Mouse (Mus musculus) small intestine, adult 2 months (tissue): ENCODE measurements around the gene Thrap3. TPM values are rescaled to one million over a fixed set of nuclear protein-coding genes. Genes with fewer than 3 reads are reported as not detected.

ENCODE experiments used
- H3K27ac ChIP-seq: fragments of 200-500 bp; 2 replicates; pipeline ENCODE4 v1.5.1; 2012; ENCODE audit warnings: low read depth, low read length, control low read depth, inconsistent platforms; ENCODE audit not compliant: insufficient read depth
- H3K27me3 ChIP-seq: fragments of 200-500 bp; 2 replicates; pipeline ENCODE4 v1.6.1; 2012; ENCODE audit warnings: mild to moderate bottlenecking, moderate library complexity, low read length, inconsistent platforms; ENCODE audit not compliant: control insufficient read depth, insufficient read depth
- H3K36me3 ChIP-seq: fragments of 200-500 bp; 2 replicates; pipeline ENCODE4 v1.6.1; 2012; ENCODE audit warnings: mild to moderate bottlenecking, low read length, control low read depth, inconsistent platforms; ENCODE audit not compliant: control insufficient read depth, insufficient read depth
- H3K4me1 ChIP-seq: fragments of 200-500 bp; 2 replicates; pipeline ENCODE4 v1.6.1; 2012; ENCODE audit warnings: low read length, inconsistent platforms, mixed read lengths; ENCODE audit not compliant: control insufficient read depth, insufficient read depth, insufficient read length
- H3K4me3 ChIP-seq: fragments of 200-500 bp; 2 replicates; pipeline ENCODE4 v1.5.1; 2012; ENCODE audit warnings: low read depth, mild to moderate bottlenecking, control low read depth, inconsistent platforms, low read length, moderate library complexity
- CTCF ChIP-seq: fragments of 200-500 bp; IDR thresholded peaks from 2 replicates; pipeline ENCODE4 v1.5.1; 2012; ENCODE audit warnings: low read depth, mild to moderate bottlenecking, control low read depth, inconsistent platforms, low read length, moderate library complexity, mixed read lengths; ENCODE audit not compliant: insufficient replicate concordance, insufficient read length; ENCODE audit errors: extremely low read depth
- POLR2A ChIP-seq: fragments of 200-500 bp; IDR thresholded peaks from 2 replicates; pipeline ENCODE4 v1.6.1; 2012; ENCODE audit warnings: low read depth, mild to moderate bottlenecking, control low read depth, inconsistent platforms, low read length, moderate library complexity
- WGBS: fragments of 180-500 bp; shearing (Covaris S2); methylation state at CpG from one replicate; pipeline ENCODE4 v1.1.7; 2018; 5-methylcytosine and 5-hydroxymethylcytosine counted together
- polyA plus RNA-seq: library from polyadenylated mRNA; depleted of rRNA; stranded (reverse); fragments of >200 nt; gene quantifications from 2 replicates; pipeline ENCODE4 v1.2.3, GENCODE M21; 2012

The Thrap3 gene
- polyA plus RNA-seq, 1 experiment, result 22.1 TPM

GRCm38 (mm10) chr4:126145396-126145795 is 57.2 kb downstream of the Thrap3 start:
- Histone ChIP-seq H3K27me3 (0 out of 2 replicates have a peak, but pooled peaks cover 3% of the 10 kb centered on the region), H3K27ac (no peak overlapping the region), H3K4me1 (peaks cover 7% of the 10 kb centered on the region; the same call in 1 of the 2 replicates), H3K4me3 (no peak overlapping the region), H3K36me3 (peaks cover 4% of the 10 kb centered on the region)
- TF ChIP-seq CTCF (no peak), POLR2A (no peak)
- 32% methylated on average over 4 of the region's 4 CpGs for WGBS

DNA sequence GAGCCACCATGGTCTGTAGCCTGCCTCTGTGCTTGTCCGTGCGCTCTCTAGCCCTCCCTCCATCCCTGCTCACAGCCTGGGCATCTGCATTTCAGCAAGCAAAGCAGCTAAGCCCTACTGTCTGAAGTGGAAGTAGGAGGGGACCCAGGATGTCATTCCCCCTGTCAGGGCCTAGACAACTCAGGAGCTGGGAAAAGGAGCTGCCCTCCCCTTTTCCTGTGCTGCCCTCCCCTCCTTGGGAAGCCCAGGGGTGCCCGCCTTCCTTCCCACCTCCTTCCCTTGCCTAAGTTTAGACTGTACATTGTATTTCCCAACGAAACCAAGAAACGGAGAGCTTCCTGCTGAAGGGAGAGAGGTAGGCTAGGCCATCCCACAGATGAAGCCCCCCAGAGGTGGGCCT is 61.5 kb downstream of the Thrap3 start:
- no peak overlapping the region for H3K4me3 ChIP-seq
- TF ChIP-seq POLR2A, result no peak
- TF ChIP-seq CTCF, result no peak
- H3K27ac ChIP-seq, result no peak overlapping the region
- no peaks in the 10 kb centered on the region for H3K4me1 ChIP-seq
- WGBS, result 83% methylated on average over 5 of the region's 5 CpGs
- peaks cover 44% of the 10 kb centered on the region for H3K36me3 ChIP-seq
- no peaks in the 10 kb centered on the region for H3K27me3 ChIP-seq

GRCm38 (mm10) chr4:126137773-126138172 is 64.8 kb downstream of the Thrap3 start:
- no peaks in the 10 kb centered on the region; the same call in 1 of the 2 replicates for H3K4me1 ChIP-seq
- no peak overlapping the region for H3K27ac ChIP-seq
- 87% methylated on average over 4 of the region's 4 CpGs for WGBS
- TF ChIP-seq CTCF (no peak), POLR2A (no peak)
- H3K4me3 ChIP-seq, result no peak overlapping the region
- H3K36me3 ChIP-seq, result peaks cover 58% of the 10 kb centered on the region
- H3K27me3 ChIP-seq, result no peaks in the 10 kb centered on the region

GRCm38 (mm10) chr4:126134639-126135038 is 67.9 kb downstream of the Thrap3 start:
- WGBS, result 90% methylated on average over 4 of the region's 4 CpGs
- Histone ChIP-seq H3K4me3 (no peak overlapping the region), H3K4me1 (peaks cover 10% of the 10 kb centered on the region; the same call in 1 of the 2 replicates), H3K36me3 (peaks cover 69% of the 10 kb centered on the region), H3K27me3 (no peaks in the 10 kb centered on the region), H3K27ac (no peak overlapping the region; the same call in 1 of the 2 replicates)
- TF ChIP-seq POLR2A (no peak), CTCF (no peak)

- H3K27ac ChIP-seq, result no peak overlapping the region
- no peak for TF ChIP-seq CTCF
- TF ChIP-seq POLR2A, result no peak
- no peak overlapping the region for H3K4me3 ChIP-seq
- H3K27me3 ChIP-seq, result no peaks in the 10 kb centered on the region
- 96% methylated on average over 4 of the region's 4 CpGs for WGBS
- peaks cover 10% of the 10 kb centered on the region; the same call in 1 of the 2 replicates for H3K4me1 ChIP-seq
- H3K36me3 ChIP-seq, result peaks cover 69% of the 10 kb centered on the region
These were observed 68.3 kb downstream of the Thrap3 start for GRCm38 (mm10) chr4:126134236-126134635.

GRCm38 (mm10) chr4:126132636-126133264 is 69.8 kb downstream of the Thrap3 start:
- peak overlapping the region; percentile 92 for H3K27ac ChIP-seq
- no peak for TF ChIP-seq CTCF
- no peak for TF ChIP-seq POLR2A
- peaks cover 10% of the 10 kb centered on the region; the same call in 1 of the 2 replicates for H3K4me1 ChIP-seq
- 79% methylated on average over 6 of the region's 6 CpGs for WGBS
- peaks cover 68% of the 10 kb centered on the region for H3K36me3 ChIP-seq
- H3K27me3 ChIP-seq, result no peaks in the 10 kb centered on the region
- no peak overlapping the region for H3K4me3 ChIP-seq

DNA sequence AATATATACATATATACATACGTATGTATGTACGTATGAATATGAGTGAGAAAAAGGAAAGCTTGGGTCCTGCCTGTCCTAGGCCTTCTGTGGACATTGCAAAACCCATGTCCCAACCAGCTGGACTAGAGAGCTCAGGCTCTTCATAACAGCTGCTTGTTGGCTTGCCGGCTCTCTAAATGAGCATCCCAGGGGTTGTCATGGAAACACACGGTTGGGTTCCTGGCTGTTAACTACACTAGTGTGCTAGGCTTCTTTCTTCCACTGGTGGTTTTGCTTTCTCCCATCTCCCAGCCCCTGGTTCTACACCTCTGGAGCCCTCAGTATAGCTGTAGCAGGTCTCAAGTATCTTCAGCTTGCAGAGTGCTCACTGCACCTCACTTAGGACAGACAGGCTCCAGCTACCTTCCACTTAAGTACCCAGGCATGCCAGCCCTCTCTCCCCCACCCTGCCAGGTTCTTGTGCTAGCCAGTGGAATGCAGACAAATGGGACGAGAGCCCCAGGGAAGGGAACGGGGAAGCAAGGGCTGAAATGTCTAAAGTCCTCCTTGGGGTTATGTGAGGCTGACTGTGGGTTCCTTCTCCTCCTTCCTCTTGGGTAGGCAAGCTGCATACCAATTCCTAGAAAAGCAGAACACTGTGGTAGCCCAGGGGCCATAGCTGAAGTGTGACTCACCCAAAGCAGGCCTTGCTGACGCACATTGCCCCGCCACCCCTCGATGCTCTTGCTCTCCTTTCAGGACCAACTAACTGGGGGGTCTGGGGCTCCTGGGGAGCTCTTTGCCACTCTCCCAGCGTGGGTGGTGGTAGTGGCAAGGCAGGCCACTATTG is 71.1 kb downstream of the Thrap3 start:
- TF ChIP-seq POLR2A, result no peak
- no peak for TF ChIP-seq CTCF
- Histone ChIP-seq H3K27ac (peak overlapping the region; percentile 92), H3K4me3 (no peak overlapping the region), H3K27me3 (no peaks in the 10 kb centered on the region), H3K4me1 (peaks cover 10% of the 10 kb centered on the region; the same call in 1 of the 2 replicates), H3K36me3 (peaks cover 65% of the 10 kb centered on the region)
- 69% methylated on average over 10 of the region's 10 CpGs for WGBS
